Mouse (Mus musculus) T-helper 2 cell (primary cell): ENCODE results near the gene Fam241b.

Source experiments
- in situ Hi-C: fragments of 300-600 bp; cut with MboI, MseI; formaldehyde crosslinking; loops from one replicate; pipeline ENCODE4 v1.15.1; 2025; ENCODE audit warnings: high pct_unique_total_duplicates

Gene Fam241b

DNA sequence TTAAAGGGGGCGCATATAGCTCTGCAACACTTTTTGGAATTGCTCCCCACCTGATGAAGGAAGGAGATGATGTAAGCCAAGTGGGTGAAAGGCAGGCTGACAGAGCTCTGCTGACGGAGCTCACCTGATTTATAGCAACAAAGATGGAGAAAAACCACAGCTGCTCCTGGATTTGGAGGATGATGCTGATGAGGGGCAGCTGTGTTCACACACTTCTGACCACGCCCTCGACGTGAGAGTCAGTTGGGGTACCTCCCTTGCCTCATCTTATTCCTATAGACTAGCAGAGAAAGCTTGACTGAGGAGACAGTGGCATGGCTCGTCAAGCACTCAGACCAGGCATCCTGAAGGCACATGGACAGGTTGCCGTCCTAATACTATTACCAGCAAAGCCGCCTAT lies at the start of gene Fam241b:
Gene Fam241b (minus strand): TSS at position 101 of the 400 bp plus-strand sequence.
- in situ Hi-C loops, result loop anchor here (10.0 kb wide), 1 partner anchor 1029 kb away; no protein-coding TSS in a partner anchor

GRCm38 (mm10) chr10:62192701-62193157 lies 49.0 kb upstream of the Fam241b start:
- in situ Hi-C loops, result loop anchor here (10.0 kb wide), 1 partner anchor 608 kb away; no protein-coding TSS in a partner anchor

DNA sequence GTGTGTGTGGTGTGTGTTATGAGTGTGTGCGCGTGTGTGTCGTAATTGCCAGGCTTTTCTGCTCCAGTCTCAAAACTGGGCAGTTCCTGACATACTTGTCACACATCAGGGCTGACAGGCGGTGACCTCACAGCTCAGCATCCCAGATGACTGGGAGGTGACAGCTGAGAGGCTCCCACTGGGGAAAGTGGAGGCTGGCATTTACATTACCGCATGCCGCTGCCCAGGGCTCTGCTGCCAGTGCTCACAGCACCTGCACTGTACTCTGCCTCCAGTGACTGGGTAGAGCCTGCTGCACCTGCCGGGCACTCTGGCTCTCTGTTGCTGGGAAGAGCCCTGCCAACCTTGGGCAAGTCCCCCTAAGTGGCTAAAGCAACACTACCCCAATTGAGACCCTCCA lies 47.1 kb upstream of the Fam241b start:
- in situ Hi-C loops, result loop anchor here (10.0 kb wide), 1 partner anchor 606 kb away; no protein-coding TSS in a partner anchor

- in situ Hi-C loops, result loop anchor here (5.0 to 10.0 kb wide), 3 partner anchors 83 to 605 kb away; no protein-coding TSS in a partner anchor
Observed at GRCm38 (mm10) chr10:62189910-62190309, 46.2 kb upstream of the Fam241b start.

- in situ Hi-C loops, result loop anchor here (5.0 kb wide), 2 partner anchors 82 to 223 kb away; no protein-coding TSS in a partner anchor
Observed at GRCm38 (mm10) chr10:62189303-62189702, 45.6 kb upstream of the Fam241b start.

GRCm38 (mm10) chr10:62186882-62187281 lies 43.2 kb upstream of the Fam241b start:
- in situ Hi-C loops, result loop anchor here (5.0 kb wide), 2 partner anchors 80 to 225 kb away; no protein-coding TSS in a partner anchor

DNA sequence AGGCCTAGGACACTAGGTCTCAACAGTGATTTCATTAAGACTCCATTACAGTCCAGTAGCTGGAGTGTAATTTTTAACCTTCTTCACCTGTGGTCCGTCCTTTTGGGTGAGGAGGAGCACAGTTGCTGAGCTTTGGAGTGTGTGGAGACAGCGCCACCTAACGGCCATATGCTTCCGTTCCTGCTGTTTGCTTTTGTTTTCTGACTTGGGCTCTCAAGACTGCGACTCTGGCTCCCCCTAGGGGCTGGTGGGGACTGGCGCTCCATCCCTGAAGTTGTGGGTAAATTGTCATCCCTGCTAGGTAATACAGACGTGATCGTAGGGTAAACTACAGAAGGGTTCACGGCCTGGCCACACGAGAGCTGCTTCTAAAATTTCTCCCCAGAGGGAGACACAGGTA lies 39.3 kb upstream of the Fam241b start:
- in situ Hi-C loops, result no loop called here

DNA sequence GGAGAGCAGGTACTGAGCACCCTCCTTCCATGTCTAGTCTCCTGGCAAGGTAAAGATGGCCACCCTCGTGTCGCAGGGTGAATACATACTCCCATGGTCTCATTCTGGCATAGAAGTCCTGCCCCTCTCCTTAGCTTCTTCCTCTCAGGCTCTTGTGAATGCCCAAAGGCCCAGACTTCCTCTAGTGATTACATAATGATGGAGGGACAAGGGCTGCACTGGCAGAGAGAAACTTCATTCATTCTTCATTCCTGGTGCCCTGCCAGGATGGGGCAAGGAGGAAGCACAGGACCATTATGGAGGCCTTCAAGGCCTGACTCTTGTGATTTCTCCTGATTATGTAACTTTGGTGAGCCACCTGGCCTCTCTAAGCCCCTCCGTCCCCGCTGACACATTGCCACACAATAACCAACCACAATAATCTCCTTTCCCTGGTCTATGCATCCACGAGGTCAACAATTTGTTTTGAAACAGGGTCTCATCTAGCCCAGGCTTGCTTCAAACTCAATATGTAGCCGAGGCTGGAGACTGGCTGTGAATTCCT lies 38.8 kb upstream of the Fam241b start:
- in situ Hi-C loops, result no loop called here

- in situ Hi-C loops, result no loop called here
Observed at GRCm38 (mm10) chr10:62181701-62182100, 38.0 kb upstream of the Fam241b start.

DNA sequence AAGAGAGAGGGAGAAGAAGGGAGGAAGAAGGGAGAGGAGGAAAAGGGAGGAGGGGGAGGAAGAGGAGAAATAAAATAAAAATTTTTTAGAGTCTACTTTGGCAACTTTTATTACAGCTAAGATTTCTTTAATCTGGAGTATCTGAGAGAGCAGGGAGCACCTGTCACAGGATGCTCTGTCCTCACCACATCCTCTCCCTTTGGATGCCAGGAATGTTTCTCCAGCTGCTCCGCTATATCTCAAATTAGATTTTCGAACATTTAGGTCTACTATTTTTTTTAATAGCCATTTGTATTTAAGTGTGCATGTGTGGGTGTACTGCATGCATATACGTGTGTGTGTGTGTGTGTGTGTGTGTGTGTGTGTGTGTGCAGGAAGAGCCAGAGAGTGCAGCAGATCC lies 36.2 kb upstream of the Fam241b start:
- in situ Hi-C loops, result no loop called here

DNA sequence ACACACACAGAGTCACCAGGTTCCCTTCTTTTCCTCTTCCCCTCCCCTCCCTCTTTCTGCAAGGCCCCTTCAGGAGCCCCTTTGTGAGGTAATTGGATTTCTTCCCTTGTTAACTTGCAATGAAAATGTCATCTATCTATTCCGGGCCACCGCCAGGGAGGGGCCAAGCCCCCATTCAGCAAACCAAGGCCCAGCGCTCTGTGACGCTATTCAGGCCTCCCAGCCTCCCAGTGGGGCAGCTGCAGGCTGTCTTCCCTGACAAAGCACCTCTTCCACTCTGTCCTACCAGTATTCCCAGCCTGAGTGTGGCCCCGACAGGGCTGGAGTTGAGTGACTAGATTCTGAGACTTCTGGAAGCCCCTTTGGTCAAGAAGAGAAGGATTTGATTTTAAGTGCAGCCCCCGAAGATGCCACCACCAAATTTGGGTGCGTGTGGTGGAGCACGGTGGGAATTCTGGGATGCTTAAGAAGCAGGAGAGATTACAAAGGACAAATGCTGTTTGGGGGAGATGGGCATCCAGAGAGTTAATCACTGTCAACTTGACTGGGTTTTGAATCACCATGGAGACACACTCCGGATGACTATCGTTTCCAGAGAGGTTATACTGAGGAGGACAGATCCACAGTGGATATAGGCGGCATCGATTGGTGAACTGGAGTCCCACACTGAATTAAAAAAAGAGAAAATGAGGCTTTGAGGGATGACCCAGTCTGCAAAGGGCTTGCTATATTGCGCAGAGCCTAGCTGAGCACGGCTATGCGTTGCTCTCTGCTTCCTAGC lies 31.0 kb upstream of the Fam241b start:
- in situ Hi-C loops, result no loop called here

GRCm38 (mm10) chr10:62173941-62174448 lies 30.3 kb upstream of the Fam241b start:
- in situ Hi-C loops, result no loop called here

- in situ Hi-C loops, result no loop called here
Observed at GRCm38 (mm10) chr10:62172841-62173553, 29.3 kb upstream of the Fam241b start.

- in situ Hi-C loops, result no loop called here
Observed at GRCm38 (mm10) chr10:62162410-62162809, 18.7 kb upstream of the Fam241b start.

- in situ Hi-C loops, result loop anchor here (10.0 kb wide), 1 partner anchor 1035 kb away; no protein-coding TSS in a partner anchor
Observed at GRCm38 (mm10) chr10:62149929-62150328, 6.2 kb upstream of the Fam241b start.

DNA sequence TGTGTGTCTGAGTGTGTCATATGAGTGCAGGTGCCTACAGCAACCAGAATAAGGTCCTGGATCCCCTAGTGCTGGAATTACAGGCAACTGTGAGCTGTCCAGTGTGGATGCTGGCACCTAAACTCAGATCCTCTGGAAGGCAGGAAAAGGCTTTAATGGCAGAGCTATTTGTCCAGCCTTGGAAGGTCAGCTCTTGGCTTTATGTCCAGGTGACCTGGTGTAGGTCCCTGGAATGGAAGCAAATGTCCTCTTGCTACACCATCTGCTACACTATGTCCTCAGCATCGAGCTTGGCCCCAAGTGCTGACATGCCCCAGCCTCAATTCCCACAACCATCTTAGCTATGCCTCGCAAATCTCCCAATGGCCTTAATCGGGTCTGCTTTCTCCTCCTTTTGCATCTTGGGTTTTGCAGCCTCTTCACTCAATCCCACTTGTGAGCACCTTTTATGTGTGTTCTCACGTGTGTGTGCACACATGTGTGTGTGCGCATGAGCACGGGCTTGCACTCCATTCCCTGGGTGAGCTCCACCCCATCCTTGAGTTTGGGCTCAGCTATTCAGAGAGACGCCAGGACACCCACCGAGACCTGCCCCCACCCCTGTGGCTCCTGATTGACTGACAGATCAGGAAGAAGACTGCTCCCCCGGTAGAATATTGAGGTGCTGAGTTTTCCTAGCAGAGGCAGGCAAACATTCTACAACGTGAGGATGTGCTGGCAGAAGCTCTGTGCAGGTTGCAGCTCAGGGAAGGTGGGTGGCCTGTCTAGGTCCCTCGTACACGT lies 3.9 kb upstream of the Fam241b start:
- in situ Hi-C loops, result loop anchor here (10.0 kb wide), 1 partner anchor 1033 kb away; no protein-coding TSS in a partner anchor

- in situ Hi-C loops, result loop anchor here (10.0 kb wide), 1 partner anchor 1031 kb away; no protein-coding TSS in a partner anchor
Observed at GRCm38 (mm10) chr10:62145957-62146356, 2.2 kb upstream of the Fam241b start.

GRCm38 (mm10) chr10:62138040-62138439 lies 5.7 kb downstream of the Fam241b start:
- in situ Hi-C loops, result no loop called here

GRCm38 (mm10) chr10:62137150-62137549 lies 6.6 kb downstream of the Fam241b start:
- in situ Hi-C loops, result no loop called here

DNA sequence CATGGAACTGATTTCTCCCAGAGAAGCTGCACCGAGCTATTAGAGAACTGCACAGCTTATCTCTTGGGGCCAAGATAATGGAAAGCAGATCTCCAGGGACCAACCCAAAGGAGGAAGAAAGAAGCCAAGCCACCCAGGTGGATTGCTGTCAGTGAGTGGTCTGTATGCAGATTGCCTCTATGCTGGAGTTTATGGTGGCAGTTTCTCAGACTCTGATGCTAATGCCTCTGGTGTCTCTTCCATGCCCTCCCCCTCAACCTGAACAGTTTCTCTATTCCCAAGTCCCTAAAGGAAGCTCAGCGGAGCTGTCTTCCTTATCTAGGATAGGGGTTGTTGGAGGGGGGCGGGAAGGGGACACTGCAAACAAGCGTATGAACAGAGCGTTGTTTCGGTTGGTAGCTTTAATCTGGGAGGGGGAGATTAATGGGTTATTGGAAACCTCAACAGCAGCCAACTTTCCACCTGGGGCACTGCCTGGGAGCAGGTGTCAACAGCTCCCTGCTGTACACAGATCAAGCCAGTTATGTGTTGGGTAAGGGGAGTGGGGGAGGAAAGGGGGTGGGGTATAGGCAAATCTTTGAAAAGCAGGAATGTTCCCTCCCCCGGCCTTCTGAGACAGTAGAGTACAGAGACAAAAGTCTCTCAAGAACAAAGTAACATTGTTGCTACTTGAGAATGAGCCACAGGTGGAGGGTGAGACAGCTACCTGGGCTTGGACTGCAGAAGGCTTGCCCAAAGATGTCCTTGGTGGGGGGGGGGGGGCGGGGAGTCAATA lies 7.8 kb downstream of the Fam241b start:
- in situ Hi-C loops, result no loop called here
